Mouse (Mus musculus): ENCODE data around the gene Arhgap42. TPM values are rescaled to one million over a fixed set of nuclear protein-coding genes. Genes with fewer than 3 reads are reported as not detected.

Gene Arhgap42
- 90.8 TPM for polyA plus RNA-seq (2014; fragmentation: Illumina TruSeq; extraction: RNeasy Lipid Tissue Mini Kit (QIAGEN cat#74804); ENCODE audit: low read depth, low replicate concordance)

DNA sequence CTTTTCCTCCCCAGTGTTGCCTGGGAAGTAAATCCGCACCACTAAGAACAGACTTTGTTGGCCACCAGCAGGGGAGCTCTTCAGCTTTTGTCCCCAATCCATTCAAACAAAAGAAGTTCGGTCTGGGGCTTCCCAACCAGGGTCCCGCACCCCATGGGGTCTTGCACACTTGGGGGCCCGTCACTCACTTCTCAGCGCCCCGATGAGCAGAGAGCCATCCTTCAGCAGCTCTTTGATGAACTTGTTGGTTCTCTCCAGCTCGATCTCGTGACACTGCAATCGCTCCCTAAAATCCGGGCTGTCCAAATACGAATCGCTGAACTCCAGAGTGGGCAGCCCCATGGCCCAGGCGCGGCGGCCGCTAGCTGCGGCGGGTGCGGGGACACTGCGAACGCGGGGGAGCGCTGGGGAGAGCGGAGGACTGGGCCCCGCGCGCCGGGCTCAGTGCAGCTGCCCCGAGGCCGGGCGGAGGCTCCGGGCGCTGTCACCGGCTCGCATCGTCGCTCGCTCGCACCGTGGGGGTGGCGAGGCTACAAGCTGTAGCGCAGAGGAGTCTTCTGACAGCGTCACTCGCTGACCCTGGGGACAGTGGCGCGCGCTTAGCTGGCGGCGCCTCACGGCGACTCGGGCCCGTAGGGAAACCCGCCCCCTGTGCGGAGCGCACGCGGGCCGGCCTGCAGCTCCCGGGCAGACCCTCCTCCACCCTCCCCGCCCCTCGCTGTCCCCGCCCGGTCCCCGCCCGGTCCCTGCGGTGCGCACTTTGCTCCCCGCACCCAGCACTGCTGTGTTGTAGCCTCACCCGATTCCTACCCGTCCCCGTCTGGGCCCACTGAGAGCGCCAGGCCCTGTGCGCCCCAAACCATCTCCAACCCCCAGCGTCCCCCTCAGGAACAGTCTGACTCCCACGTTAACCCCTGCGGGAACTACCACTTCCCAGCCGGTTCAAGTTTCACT lies at the start of gene Arhgap42:
Arhgap42 (minus strand) TSS at position 664 of the 954 bp plus-strand sequence.

GRCm38 (mm10) chr9:8971491-8971890 lies 267.4 kb downstream of the Arhgap42 start, which contains the start of gene Gm16485:
Gene Gm16485, plus strand, starts transcription at chr9:8971791.

